Mouse (Mus musculus): ENCODE data around the gene Zfp217.

GRCm38 (mm10) chr2:170148828-170149227 lies 925 bp upstream of the Zfp217 start:
- no peak for TF ChIP-seq CTCF (IDR thresholded peaks at IDR 0.05; ENCODE audit: extremely low read depth, insufficient read length, insufficient replicate concordance, low read depth, low read length)
- no peak for TF ChIP-seq POLR2A (IDR thresholded peaks at IDR 0.05; ENCODE audit: low read depth, low read length)
